Mouse (Mus musculus): Measurements from ENCODE around the gene Iqck.
A peak's percentile ranks its signal among the peaks of the same experiment; 100 is the strongest.

The Iqck gene

GRCm38 (mm10) chr7:118855171-118855876 is at the start of gene Iqck:
Gene Iqck (plus strand): TSS chr7:118855752.
- peak; percentile 93 for DNase-seq

GRCm38 (mm10) chr7:118806631-118807411 is 48.7 kb upstream of the Iqck start:
- no peak for DNase-seq

GRCm38 (mm10) chr7:118807899-118808298 is 47.7 kb upstream of the Iqck start:
- DNase-seq: peak; percentile 81

GRCm38 (mm10) chr7:118811407-118812106 is 44.0 kb upstream of the Iqck start:
- DNase-seq: no peak

- no peak for DNase-seq
Observed at GRCm38 (mm10) chr7:118813592-118813991, 42.0 kb upstream of the Iqck start.

- DNase-seq: no peak
Observed at GRCm38 (mm10) chr7:118816275-118816674, 39.3 kb upstream of the Iqck start.

- no peak for DNase-seq
Observed at GRCm38 (mm10) chr7:118817741-118818140, 37.8 kb upstream of the Iqck start.

GRCm38 (mm10) chr7:118819666-118820065 is 35.9 kb upstream of the Iqck start:
- no peak for DNase-seq

- peak; percentile 14 for DNase-seq
Observed at GRCm38 (mm10) chr7:118821356-118821755, 34.2 kb upstream of the Iqck start.

- DNase-seq: no peak
Observed at GRCm38 (mm10) chr7:118821887-118822556, 33.5 kb upstream of the Iqck start.

- no peak for DNase-seq
Observed at GRCm38 (mm10) chr7:118824451-118824850, 31.1 kb upstream of the Iqck start.

GRCm38 (mm10) chr7:118827975-118828416 is 27.6 kb upstream of the Iqck start:
- DNase-seq: no peak

GRCm38 (mm10) chr7:118837901-118838300 is 17.7 kb upstream of the Iqck start:
- no peak for DNase-seq

- no peak for DNase-seq
Observed at GRCm38 (mm10) chr7:118841030-118841745, 14.4 kb upstream of the Iqck start.

GRCm38 (mm10) chr7:118841796-118842195 is 13.8 kb upstream of the Iqck start:
- no peak for DNase-seq

GRCm38 (mm10) chr7:118842938-118843337 is 12.6 kb upstream of the Iqck start:
- DNase-seq: no peak

GRCm38 (mm10) chr7:118845141-118845540 is 10.4 kb upstream of the Iqck start:
- DNase-seq: no peak

GRCm38 (mm10) chr7:118846329-118846728 is 9.2 kb upstream of the Iqck start:
- DNase-seq: no peak

GRCm38 (mm10) chr7:118848796-118849195 is 6.8 kb upstream of the Iqck start:
- DNase-seq: peak; percentile 78

GRCm38 (mm10) chr7:118849543-118850250 is 5.9 kb upstream of the Iqck start:
- no peak for DNase-seq

GRCm38 (mm10) chr7:118850676-118851290 is 4.8 kb upstream of the Iqck start:
- no peak for DNase-seq
